Mouse (Mus musculus) E14TG2a.4 (cell line): ENCODE results near the gene Tc2n.
"Not testable (repeated sequence)": the region's sequence is repeated elsewhere in the genome, so short reads cannot be mapped to it uniquely, and the experiment has no call there.

Source experiments
- H3K27me3 ChIP-seq: 2 replicates; pipeline ENCODE4 v1.6.1; 2014; ENCODE audit warnings: low read length, control low read depth; ENCODE audit not compliant: insufficient read depth
- H3K36me3 ChIP-seq: 2 replicates; pipeline ENCODE4 v1.6.1; 2014; ENCODE audit warnings: low read length, control low read depth; ENCODE audit not compliant: insufficient read depth
- H3K4me1 ChIP-seq: replicated peaks from 2 replicates; pipeline ENCODE4 v1.6.1; 2014; ENCODE audit warnings: low read depth, low read length, control low read depth
- H3K4me3 ChIP-seq: replicated peaks from 2 replicates; pipeline ENCODE4 v1.5.1; 2014; ENCODE audit warnings: mild to moderate bottlenecking, low read length
- H3K9me3 ChIP-seq: 2 replicates; pipeline ENCODE4 v1.6.1; 2014; ENCODE audit warnings: low read length, control low read depth
- CTCF ChIP-seq: conservative IDR thresholded peaks from 2 replicates; pipeline ENCODE4 v1.5.1; 2014; ENCODE audit warnings: low read length
- NANOG ChIP-seq: IDR thresholded peaks from 2 replicates; pipeline ENCODE4 v1.6.1; 2014; ENCODE audit warnings: borderline replicate concordance, low read length, mixed read lengths
- POU5F1 ChIP-seq: IDR thresholded peaks from 2 replicates; pipeline ENCODE4 v1.6.1; 2014; ENCODE audit warnings: low read length, borderline replicate concordance

Tc2n gene

DNA sequence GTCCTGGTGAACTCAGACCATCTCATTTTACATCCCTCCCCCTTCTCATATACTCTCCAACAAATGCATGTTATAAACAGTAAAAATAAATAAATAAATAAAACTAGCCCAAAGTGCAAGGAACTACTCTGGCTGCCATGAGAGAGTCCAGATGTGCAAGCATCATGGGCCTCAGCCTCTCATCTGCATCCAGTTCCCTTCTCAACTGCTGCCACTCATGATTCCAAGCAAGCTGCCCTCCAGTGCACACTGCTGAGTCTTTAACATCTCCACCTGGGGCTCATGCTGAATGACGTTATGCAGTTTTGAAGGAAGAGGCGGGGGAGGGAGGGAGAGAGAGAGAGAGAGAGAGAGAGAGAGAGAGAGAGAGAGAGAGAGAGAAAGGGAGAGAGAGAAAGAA lies 24.1 kb upstream of the Tc2n start:
- Histone ChIP-seq H3K36me3 (no peaks in the 10 kb centered on the region), H3K27me3 (no peaks in the 10 kb centered on the region), H3K4me1 (no peaks in the 10 kb centered on the region), H3K4me3 (no peak overlapping the region), H3K9me3 (peaks cover 2% of the 10 kb centered on the region)
- TF ChIP-seq NANOG (no peak), POU5F1 (no peak), CTCF (no peak)

DNA sequence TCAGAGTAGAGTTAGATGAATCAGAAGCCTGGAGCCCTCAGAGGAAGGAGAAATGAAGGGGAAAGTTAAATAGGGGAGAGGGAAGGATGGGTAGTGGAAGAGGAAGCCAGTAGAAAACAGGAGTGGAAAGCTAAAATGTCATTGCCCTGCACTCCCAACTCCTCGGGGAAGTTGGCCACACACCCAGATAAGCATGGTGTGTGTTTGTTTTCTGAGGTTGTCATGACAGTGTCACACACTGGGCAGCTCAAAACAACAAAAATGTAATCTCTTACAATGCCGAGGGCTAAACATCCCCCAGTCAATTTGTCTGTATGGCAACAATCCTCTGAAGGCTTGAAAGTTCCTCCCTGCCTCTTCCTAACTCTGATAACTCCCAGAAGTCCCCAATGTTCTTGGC lies 22.2 kb upstream of the Tc2n start:
- H3K27me3 ChIP-seq: no peaks in the 10 kb centered on the region
- no peak for TF ChIP-seq CTCF
- peaks cover 21% of the 10 kb centered on the region for H3K9me3 ChIP-seq
- no peaks in the 10 kb centered on the region for H3K36me3 ChIP-seq
- no peak overlapping the region for H3K4me3 ChIP-seq
- no peaks in the 10 kb centered on the region for H3K4me1 ChIP-seq

DNA sequence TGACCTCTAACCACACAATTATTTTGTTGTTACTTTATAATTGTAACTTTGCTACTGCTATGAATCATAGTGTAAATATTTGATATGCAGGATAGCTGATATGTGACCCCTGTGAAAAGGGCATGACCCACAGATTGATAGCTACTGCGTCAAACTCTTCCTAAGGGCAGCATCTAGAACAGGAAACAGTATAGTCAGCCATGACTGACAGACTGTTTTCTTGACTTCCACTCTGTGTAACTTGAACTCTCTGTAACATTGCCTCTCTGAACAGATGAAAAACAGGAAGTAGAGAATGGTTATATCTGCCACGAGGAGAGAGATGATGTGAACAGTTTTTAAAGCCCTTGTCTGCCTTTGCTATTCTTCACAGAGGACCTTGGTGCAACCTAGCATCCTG lies 21.7 kb upstream of the Tc2n start:
- H3K4me3 ChIP-seq: no peak overlapping the region
- TF ChIP-seq CTCF (no peak), POU5F1 (no peak), NANOG (no peak)
- no peaks in the 10 kb centered on the region for H3K4me1 ChIP-seq
- no peaks in the 10 kb centered on the region for H3K36me3 ChIP-seq
- peaks cover 23% of the 10 kb centered on the region for H3K9me3 ChIP-seq
- no peaks in the 10 kb centered on the region for H3K27me3 ChIP-seq

DNA sequence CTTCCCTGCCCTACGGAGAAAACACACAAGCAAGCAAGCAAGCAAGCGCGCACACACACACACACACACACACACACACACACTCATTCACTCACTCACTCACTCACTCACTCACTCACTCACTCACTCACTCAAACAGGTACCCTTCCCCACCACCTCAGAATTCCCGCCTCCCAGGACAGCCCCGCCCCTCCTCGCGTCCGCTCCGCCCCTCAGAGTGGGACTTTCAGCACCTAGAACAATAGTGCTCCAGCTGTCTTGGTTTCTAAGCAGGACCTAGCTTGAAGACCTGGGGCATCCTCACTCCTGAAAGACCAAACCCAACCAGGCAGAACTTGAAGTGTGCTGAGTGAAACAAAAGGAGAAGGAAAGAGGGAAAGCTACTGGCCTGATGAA lies 430 bp upstream of the Tc2n start:
- Histone ChIP-seq H3K27me3 (peaks cover 13% of the 10 kb centered on the region), H3K9me3 (no peaks in the 10 kb centered on the region), H3K4me3 (peak overlapping the region; percentile 85), H3K4me1 (no peaks in the 10 kb centered on the region), H3K36me3 (no peaks in the 10 kb centered on the region)
- no peak for TF ChIP-seq POU5F1
- no peak for TF ChIP-seq CTCF
- TF ChIP-seq NANOG: no peak

DNA sequence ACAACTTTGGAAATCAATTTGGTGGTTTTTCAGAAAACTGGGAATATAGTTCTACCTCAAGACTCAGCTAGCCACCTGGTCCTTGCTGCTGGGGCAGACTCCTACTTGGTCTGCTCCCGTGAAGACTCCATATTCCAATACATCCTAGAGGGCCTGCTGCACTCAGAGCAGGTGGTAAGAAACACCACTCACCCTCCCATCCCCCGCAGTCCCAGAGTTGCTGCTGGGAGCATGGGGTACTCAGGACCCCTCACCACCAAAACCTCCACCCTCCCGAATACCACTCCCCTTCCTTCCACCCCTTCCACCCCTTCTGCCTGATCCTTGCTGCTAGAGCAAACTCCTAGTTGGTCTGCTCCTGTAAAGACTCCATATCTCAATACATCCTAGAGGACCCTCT lies 19.1 kb downstream of the Tc2n start:
- Histone ChIP-seq H3K9me3 (peaks cover 7% of the 10 kb centered on the region; the same call in 1 of the 2 replicates), H3K36me3 (no peaks in the 10 kb centered on the region), H3K4me3 (no peak overlapping the region), H3K4me1 (no peaks in the 10 kb centered on the region), H3K27me3 (no peaks in the 10 kb centered on the region)
- TF ChIP-seq NANOG (no peak), POU5F1 (no peak), CTCF (no peak)

DNA sequence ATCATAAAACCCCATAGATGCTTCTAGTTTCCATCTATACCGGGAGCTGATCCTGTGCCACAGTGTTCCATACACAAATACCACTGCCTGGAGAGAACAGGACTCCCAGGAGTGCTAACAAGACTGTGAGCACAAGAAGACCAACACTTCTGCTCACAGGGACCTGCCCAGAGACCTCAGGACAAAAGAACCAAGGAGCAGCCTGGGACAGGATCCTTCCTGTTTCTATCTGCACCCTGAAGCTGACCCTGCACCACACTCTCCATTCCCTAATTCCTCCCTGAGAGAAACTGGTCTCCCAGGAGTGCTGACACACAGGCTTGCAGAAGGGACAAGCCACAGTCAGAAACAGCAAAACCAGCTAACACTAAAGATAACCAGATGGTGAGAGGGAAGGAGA lies 21.8 kb downstream of the Tc2n start:
- Histone ChIP-seq H3K9me3 (peaks cover 7% of the 10 kb centered on the region; the same call in 1 of the 2 replicates), H3K4me3 (no peak overlapping the region), H3K27me3 (no peaks in the 10 kb centered on the region), H3K36me3 (no peaks in the 10 kb centered on the region), H3K4me1 (no peaks in the 10 kb centered on the region)
- TF ChIP-seq NANOG (no peak), CTCF (no peak), POU5F1 (no peak)

DNA sequence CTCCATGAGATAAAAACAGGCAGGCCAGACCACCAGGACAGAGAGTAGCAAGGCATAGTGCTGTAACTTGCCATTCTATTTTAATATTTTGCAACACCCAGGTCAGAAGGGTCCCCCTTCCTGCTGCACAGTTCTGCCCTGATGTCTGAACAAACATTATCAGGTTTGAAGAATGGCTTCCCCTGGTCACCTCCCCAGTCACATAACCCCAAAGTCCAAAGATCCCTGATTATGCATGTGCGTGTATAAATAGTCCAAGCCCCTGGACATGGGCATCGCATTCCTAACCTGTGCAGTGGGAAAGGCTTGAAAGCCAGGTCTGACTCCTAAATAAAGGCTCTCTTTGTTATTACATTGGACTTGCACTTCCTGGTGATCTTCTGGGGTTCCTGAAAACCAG lies 37.8 kb downstream of the Tc2n start:
- H3K9me3 ChIP-seq: no peaks in the 10 kb centered on the region
- no peak overlapping the region for H3K4me3 ChIP-seq
- TF ChIP-seq CTCF (no peak), NANOG (no peak)
- no peaks in the 10 kb centered on the region for H3K36me3 ChIP-seq
- no peaks in the 10 kb centered on the region for H3K4me1 ChIP-seq
- no peaks in the 10 kb centered on the region for H3K27me3 ChIP-seq

DNA sequence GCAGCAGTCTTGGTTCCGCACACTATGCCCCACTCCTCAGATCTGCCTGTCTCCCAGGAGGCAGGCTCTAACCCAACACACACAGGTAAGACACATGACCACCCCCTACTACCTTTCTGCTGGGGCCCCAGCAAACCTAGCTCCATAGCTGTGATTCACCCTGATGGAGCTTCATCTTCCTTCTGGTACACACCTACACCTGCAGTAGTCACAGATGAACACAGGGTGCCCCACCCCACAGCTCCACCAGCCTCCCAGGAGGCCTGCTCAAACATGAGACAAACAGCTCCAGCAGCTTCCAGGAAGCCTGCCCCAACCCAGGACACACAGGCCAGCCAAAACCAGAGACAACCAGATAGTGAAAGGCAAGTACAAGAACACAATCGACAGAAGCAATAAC lies 50.8 kb downstream of the Tc2n start:
- TF ChIP-seq POU5F1 (no peak), CTCF (no peak), NANOG (no peak)
- H3K4me3 ChIP-seq: no peak overlapping the region

DNA sequence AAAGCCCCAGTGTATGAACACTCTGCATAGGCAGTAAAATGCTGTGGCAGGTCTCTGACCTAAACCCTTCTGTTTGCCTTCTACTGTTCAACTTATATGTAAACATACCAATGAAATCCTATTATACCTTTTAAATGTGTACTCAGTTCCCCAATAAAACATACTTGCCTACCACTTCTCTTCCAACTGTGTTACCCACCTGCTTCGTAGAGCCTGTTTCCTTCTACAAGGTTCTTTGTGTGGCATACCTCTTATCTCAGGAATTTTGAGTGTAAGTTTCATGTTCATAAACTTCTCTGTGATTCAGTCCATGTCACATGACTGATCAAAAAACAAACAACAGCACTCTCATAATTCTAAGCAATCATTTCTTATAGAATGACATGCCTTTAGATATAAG lies 85.2 kb downstream of the Tc2n start:
- Histone ChIP-seq H3K4me3 (no peak overlapping the region), H3K27me3 (no peaks in the 10 kb centered on the region), H3K36me3 (no peaks in the 10 kb centered on the region), H3K9me3 (peaks cover 39% of the 10 kb centered on the region), H3K4me1 (no peaks in the 10 kb centered on the region)
- TF ChIP-seq CTCF: no peak
- TF ChIP-seq NANOG: no peak
- TF ChIP-seq POU5F1: no peak

More for the DNA sequence above, 50.8 kb downstream of the Tc2n start:
- Histone ChIP-seq H3K36me3 (no peaks in the 10 kb centered on the region), H3K4me1 (no peaks in the 10 kb centered on the region), H3K27me3 (no peaks in the 10 kb centered on the region), H3K9me3 (peaks cover 5% of the 10 kb centered on the region)

DNA sequence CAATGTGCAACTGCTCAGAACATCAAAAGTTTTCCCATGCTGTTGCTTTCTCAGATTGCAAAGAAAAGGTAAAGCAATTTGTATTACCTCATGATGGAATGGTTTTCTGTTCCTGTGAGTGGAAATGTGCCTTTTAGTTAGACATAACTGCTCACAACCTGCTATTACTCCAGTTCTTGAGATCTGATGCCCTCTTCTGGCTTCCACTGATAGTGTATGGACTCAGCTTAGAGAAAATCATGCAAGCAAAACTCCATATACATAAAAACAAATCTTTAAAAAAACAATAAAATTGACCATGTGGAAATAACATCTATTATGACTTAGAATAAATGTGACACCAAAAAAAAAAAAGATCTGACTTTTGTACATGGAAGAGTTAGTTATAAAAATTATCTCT lies 111.7 kb downstream of the Tc2n start:
- H3K9me3 ChIP-seq, H3K4me1 ChIP-seq, H3K4me3 ChIP-seq, H3K27me3 ChIP-seq, H3K36me3 ChIP-seq: not testable (repeated sequence)
